Mouse (Mus musculus) adrenal gland, adult 8-10 months (tissue): Measurements from ENCODE around the gene Vmn1r179. TPM values are rescaled to one million over a fixed set of nuclear protein-coding genes. Genes with fewer than 3 reads are reported as not detected.
"Not testable (repeated sequence)": the region's sequence is repeated elsewhere in the genome, so short reads cannot be mapped to it uniquely, and the experiment has no call there.

Experiments used
- DNase-seq: peaks from one replicate; pipeline ENCODE4 v3.0.0; 2022
- total RNA-seq, 4 experiments: library from RNA; stranded (reverse); gene quantifications; 2 replicates each; pipeline ENCODE4 v1.2.4; 2022

Vmn1r179 gene
- total RNA-seq = not detected

GRCm38 (mm10) chr7:23926678-23927077, at the start of gene Vmn1r179:
TSS of gene Vmn1r179 (plus strand) at chr7:23926978.
- no peak for DNase-seq

DNA sequence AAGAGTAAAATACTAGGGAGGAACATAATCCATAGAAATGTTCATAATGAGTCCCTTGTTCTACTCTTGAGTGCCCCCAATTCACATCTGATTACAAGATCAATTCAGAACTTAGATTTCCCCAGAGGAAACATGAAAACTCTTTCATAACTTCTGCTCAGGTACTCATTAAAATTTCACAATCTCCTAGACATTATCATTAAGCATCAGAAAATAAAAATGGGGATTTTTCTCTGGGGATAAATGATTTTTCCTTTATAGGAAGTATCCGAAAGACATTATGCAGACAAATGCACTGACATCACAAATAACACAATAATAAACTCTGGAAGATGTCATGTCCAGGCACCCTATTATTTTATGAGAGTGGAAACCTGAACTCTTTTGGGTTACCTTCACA, 35.1 kb upstream of the Vmn1r179 start, which contains the start of gene Vmn1r178:
Gene Vmn1r178, plus strand, starts transcription at position 301 of the 400 bp plus-strand sequence.
- no peak for DNase-seq

GRCm38 (mm10) chr7:23950332-23950731, 23.6 kb downstream of the Vmn1r179 start, which contains the start of gene Vmn1r180:
TSS of gene Vmn1r180 (plus strand) at chr7:23950632.
- DNase-seq = no peak

- DNase-seq = not testable (repeated sequence)
Observed at GRCm38 (mm10) chr7:23968044-23968443, 41.3 kb downstream of the Vmn1r179 start.

DNA sequence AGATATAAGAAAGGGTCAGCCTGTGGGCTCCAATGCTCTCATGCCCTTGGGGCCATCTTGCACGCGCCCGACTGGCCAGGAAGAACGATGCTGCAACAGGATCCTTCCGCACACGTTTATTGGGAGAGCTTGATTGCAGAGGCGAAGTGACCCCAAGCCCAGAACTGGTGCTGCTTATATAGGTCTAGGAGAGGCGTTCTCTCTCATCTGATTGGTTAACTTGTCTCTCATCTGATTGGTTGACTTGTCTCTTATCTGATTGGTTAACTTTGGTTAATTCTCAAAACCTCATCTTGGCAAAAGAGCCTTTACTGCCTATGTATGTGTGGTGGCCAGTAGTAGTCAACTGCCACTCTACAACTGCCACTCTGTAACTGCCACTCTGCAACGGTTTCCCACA, 47.5 kb downstream of the Vmn1r179 start, which contains the start of gene Vmn1r181:
Gene Vmn1r181, plus strand, starts transcription at position 301 of the 400 bp plus-strand sequence.
- DNase-seq = not testable (repeated sequence)

Other genes starting within 250 kb of the Vmn1r179 start
- gene Vmn1r173, start 226.3 kb upstream of the Vmn1r179 start, total RNA-seq = not detected
- gene Vmn1r174, start 174.7 kb upstream of the Vmn1r179 start, total RNA-seq = not detected
- not detected for gene Vmn1r175, start 116.3 kb upstream of the Vmn1r179 start, total RNA-seq
- not detected for gene Vmn1r176, start 89.6 kb upstream of the Vmn1r179 start, total RNA-seq
- not detected for gene Vmn1r177, start 60.5 kb upstream of the Vmn1r179 start, total RNA-seq
- not detected for gene Vmn1r178, start 35.0 kb upstream of the Vmn1r179 start, total RNA-seq
- gene Vmn1r180, start 23.7 kb downstream of the Vmn1r179 start, total RNA-seq = not detected
- gene Vmn1r181, start 47.6 kb downstream of the Vmn1r179 start, total RNA-seq = not detected
- not detected for gene V1rd19, start 74.7 kb downstream of the Vmn1r179 start, total RNA-seq
- gene Vmn1r183, start 126.3 kb downstream of the Vmn1r179 start, total RNA-seq = not detected
- gene Zfp180, start 154.9 kb downstream of the Vmn1r179 start, total RNA-seq = 10 to 100 TPM; 24.2 to 32.3 (median 27.1) TPM
- 1 to 10 TPM; 3.7 to 8.3 (median 5.1) TPM for gene Zfp112, start 185.3 kb downstream of the Vmn1r179 start, total RNA-seq
- 10 to 100 TPM in 3 of 4 experiments, 1 to 10 TPM in 1; 7.8 to 13.9 (median 11.4) TPM for gene Zfp235, start 207.2 kb downstream of the Vmn1r179 start, total RNA-seq
- under 1 TPM; 0.28 to 0.56 (median 0.44) TPM for gene Zfp114, start 248.1 kb downstream of the Vmn1r179 start, total RNA-seq